Mouse (Mus musculus): ENCODE measurements around the gene Pcyt2.

The Pcyt2 gene

DNA sequence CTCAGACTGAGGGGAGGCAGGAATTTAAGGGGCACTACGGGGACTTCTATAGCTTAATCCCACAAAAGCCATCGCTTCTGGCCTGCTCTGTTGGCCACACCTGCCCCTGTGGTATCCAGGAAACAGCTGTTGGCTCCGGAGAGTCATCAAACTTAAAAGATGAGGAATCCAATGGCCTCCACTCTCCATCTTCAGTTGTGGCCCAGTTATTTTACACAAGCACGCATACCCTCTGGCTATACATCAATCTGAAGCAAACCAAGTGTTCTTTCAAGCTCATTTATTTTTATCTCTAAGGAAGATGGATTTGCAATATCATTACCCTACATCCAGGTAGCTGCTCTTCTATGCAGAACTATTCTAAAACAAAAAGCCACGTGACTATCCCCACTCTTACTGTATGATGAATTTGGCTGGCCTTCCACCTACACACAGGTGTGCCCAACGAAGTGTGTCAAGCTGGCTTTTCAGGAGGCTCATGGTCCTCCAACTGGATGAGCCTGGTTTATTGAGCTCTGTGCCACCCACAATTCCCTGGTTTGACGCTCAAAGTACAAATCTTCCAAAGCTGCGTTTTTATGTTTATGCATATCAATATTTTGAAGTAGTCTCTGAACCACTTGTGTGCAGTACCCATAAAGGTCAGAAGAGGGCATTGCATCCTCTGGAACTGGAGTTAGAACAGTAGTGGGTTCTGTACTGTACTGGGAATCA lies 35.3 kb downstream of the Pcyt2 start:
- DNase-seq (ENCODE audit: low spot score in 2 of 2): no peak

DNA sequence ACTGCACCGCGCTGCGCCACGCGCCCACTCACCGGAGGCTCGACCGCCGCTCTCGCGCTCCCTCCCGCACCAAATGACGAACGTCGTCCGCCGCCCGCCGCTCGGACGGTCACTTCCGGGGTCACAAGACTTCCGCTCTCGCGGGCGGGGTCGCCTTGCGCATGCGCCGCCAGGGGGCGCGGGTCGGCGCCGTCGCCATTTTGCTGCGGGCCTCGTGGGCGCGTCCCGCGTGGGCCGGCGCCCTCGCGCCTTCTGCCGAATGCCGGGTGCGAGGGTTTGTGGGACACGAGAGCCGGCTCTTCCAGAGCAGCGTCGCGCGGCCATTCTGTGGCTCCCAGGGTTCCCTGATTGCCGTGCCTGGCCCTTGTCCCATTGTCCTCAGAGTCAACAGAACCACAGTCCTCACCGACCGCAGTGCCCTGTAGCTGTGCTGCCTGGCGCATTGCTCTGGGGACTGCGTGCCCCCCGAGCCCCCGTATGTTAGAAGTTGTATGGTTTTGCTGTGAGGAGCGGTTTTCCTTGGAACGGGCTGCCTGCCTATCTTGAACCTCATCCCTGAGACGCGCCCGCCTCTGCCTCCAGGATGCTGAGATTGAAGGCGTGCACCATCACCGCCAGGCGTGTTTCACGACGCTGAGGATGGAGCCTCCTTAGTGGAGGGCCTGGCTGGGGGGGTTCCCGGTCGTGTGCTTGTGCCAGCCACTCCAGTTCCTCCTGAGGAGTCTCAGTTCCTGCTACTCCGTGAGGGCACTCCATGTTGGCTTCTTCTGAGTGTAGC lies 36.1 kb downstream of the Pcyt2 start, which contains the start of gene Arhgdia:
Arhgdia (minus strand) TSS at position 135 of the 778 bp plus-strand sequence.
- DNase-seq (ENCODE audit: low spot score in 2 of 2): peak; percentile 76 to 86

DNA sequence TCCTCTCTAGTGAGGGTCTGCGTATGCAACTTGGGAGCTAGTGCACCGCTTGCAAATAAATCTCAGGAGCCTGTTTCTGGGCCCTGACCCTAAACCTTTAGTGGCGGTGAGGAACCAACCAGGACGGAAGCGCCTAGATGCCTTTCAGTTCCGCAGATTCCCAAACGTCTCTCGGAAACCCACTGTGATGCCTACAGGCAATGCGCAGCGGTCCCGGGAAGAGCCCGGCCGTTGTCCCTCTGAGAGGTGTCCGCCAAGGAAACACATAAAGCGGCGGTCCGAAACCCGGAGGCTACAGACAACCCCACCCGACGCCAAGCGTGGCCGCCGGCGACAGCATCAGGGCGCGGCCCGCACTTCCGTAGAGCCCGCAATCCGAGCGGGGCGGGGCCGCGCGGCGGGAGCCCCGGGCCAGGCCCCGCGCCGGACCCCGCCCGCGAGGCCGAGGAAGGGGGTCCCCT lies 36.8 kb downstream of the Pcyt2 start:
- DNase-seq (ENCODE audit: low spot score in 2 of 2): peak in 1 of 2 experiments; percentile 35

DNA sequence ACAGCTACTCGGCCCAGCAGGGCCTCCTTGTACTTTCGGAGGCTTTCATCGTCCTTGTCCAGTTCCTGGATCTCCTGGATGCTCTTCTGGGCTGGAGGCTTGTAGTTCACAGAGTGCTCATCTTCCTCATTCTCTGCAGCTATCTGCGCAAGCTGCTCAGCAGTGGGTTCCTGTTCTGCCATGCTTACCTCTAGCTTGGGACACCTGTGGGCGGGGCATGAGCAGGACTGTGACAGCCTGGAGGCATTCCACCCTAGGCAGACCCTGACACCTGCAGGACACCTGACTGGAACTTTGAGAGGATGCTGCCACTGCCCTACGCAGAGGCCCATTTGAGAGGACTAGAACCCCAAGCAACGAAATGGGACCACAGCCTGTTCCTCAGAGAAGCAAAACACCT lies 37.5 kb downstream of the Pcyt2 start:
- peak in 1 of 2 experiments; percentile 20 for DNase-seq (ENCODE audit: low spot score in 2 of 2)

DNA sequence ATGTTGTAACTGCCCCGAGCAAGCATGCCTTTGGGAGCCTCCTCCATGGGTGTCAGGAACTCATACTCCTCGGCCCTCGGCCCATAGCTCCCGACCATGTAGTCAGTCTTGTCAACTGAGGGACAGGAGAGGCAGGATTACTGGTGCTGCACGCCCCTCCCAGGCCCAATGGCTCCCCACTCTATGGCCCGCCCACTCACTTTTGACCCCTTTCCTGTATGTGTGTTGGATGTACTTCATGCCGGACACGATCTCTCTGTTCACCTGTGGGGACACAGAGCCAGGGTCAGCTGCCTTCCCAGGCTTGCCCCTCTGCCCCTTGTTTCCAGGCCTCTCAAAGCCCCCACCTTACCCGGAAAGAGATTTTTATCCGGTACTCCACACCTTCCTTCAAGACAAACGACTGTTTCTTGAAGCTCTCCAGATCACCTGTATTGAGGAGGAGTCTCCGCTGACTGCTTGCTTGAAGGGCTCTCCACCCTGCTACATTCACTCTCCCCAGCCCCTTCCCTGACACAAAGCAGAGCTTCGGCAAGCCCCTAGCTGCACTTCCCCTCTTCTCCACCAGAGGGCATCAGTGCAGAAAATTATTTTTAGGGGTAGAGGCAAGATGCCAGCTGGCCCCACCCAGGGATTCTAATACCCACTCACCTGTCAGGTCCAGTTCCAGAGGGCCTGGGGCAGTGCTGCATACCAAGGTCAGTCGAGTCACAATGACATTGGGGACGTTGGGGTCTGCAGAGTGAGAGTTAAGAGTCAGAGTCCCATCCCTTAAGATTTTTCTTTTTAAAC lies 38.2 kb downstream of the Pcyt2 start:
- peak in 1 of 2 experiments; percentile 61 for DNase-seq (ENCODE audit: low spot score in 2 of 2)

- no peak for DNase-seq (ENCODE audit: low spot score in 2 of 2)
These were observed 39.0 kb downstream of the Pcyt2 start for GRCm38 (mm10) chr11:120578694-120579243.

DNA sequence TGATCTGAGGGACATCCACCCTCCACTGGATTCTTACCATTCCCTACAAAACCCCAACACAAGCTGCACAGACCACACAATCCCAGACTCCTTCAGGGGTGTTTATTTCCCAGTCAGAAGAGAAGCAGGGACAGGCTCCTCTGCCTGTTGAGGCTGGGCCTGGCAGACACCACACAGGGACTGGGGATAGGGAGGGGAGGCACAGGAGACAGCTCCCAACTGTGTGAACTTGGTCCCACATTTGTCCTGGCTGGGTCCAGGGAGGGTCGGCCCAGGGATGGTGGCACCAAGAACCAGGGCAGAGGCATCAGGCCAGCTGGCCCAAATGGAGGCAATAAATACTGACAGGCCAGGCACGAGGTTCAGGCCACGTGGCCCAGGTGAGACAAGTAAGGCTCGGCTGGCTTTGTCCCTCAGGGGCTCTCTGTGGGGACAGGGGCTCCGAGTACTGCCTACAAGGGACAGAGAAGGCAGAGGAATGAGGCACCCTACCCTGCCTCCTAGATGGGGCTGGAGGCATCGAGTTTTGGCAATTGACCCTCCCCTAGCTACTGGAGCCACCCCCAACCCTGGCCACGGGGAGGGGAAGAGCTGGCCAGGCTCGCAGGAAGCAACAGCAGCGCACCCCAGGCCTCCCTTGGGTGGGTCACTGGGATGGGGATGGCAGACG lies 39.6 kb downstream of the Pcyt2 start:
- DNase-seq (ENCODE audit: low spot score in 2 of 2): no peak

GRCm38 (mm10) chr11:120577211-120578023 lies 40.3 kb downstream of the Pcyt2 start:
- DNase-seq (ENCODE audit: low spot score in 2 of 2): no peak

DNA sequence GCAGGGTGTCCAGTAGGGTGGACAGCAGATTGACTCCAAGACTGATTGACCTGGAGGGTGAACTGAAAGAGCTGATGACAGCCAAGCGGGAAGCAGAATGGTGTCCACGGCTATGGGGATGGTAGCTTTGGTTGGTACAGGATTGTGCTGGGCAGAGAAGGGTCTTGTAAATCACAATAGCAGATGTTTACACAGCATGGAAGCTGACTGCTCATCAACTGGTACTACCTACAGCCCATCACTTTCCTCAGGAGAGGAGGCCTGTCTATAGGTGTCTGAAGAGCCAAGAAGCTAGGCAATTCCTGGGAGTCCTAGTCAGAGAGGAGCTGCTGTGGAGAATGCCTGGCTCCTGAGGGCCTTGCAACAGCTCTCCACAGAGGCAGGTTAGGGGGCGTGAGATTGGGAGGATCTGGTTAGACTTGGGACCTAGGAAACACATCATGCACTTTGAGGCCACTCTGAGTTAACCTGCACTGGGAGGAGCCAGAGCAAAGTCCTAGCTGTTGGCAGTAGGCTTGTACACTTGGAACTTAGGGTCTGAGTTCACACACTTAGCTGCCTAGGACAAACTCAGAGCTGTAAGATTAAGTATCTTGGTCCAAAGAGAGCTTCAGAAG lies 41.3 kb downstream of the Pcyt2 start:
- DNase-seq (ENCODE audit: low spot score in 2 of 2): no peak

DNA sequence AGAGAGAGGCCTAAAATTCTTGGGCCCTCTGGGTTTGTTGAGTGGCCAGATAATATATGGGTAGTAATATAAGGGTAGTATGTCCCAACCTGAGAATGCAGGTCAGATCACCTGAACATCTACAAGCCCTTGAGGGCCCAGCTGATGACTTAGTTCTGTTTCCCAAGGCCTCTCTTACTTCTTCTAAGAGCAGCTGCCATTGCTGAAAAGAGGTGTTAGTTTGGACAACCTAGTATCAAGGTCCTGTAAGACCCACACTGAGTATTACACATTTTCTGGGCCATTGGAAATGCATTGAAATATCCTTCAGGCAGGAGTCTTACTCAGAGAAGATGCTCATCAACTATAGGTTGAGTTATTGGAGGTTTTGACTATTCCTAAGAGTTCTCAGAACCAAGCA lies 41.8 kb downstream of the Pcyt2 start:
- DNase-seq (ENCODE audit: low spot score in 2 of 2): no peak

- no peak for DNase-seq (ENCODE audit: low spot score in 2 of 2)
These were observed 42.7 kb downstream of the Pcyt2 start for GRCm38 (mm10) chr11:120575046-120575445.

GRCm38 (mm10) chr11:120574278-120574600 lies 43.5 kb downstream of the Pcyt2 start:
- no peak for DNase-seq (ENCODE audit: low spot score in 2 of 2)

- no peak for DNase-seq (ENCODE audit: low spot score in 2 of 2)
These were observed 44.0 kb downstream of the Pcyt2 start for GRCm38 (mm10) chr11:120573585-120574277.

DNA sequence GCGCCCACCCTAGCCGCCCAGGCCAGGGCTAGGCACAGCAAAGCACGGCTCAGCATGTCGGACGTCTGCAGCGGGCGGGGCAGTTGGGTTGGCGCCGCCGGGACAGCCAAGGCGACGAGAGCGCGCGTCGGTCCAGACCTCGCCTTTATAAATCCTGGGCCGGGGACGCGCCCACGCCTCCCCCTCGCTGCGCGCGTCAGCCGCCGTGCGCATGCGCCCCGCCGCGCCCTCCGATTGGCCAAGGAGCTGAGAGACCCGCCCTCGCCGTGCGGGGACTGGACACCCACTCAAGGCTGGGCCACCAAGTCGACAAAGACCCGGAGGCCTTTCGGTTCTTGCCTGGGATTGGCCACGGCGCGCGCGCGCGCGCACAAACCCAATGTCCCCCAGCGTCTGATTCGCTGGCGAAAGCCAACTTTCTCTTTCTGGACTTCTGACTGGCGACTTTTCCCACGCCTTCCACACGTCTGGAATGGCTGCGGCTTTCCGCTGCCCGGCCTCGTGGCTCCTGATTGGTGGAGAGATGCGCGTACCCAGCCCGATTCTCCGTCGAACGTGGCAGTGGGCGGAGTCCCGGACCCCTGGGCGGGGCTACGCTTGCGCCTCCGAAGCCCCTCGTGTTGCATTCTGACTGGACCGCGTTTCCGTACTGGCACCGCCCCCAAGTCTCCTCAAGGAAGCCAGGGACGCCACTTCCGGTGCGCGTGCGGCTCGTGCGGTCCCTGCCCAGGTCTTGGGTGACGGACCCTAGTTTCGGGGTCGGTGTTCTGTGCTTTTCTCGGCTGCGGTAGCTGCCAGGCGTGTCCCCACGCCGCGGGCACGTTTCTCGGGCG lies 44.8 kb downstream of the Pcyt2 start, which contains the start of gene P4hb:
P4hb (minus strand) TSS at position 502 of the 833 bp plus-strand sequence.
- DNase-seq (ENCODE audit: low spot score in 2 of 2): peak; percentile 99 to 100

DNA sequence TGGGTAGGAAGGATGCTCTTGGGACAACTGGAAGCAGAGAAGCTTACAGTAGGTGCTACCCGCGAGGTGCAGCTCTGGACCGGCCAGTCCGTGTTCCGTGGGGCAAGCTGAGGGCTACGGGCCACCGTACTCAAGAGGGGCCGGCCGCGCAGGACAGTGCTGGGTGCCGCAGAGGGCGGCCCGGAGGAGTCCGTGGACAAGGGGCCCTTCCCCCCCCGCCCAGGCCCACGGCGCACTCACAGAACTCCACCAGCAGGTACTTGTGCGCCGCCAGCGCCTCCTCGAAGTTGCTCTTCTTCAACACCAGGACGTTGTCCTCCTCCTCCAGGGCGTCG lies 45.4 kb downstream of the Pcyt2 start:
- DNase-seq (ENCODE audit: low spot score in 2 of 2): no peak

GRCm38 (mm10) chr11:120571754-120572416 lies 45.9 kb downstream of the Pcyt2 start:
- DNase-seq (ENCODE audit: low spot score in 2 of 2): no peak

DNA sequence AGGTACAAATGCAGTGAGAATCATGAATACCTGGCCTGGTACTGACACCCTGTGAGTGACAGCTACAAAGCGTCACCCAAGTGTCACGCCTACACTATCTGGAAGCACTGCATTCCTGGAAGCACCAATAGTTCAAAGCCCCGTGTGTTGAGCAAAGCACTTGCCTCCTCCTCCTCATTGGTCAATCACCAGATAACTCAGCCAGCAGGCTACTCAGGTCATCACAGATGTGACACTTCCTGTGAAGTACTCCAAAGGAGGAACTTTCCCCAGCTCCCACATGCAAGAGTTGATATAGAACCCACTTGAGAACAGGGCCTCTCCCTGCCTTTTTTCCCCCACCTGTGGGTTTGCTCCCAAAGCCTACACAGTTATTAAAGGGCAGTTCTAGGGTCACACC lies 46.6 kb downstream of the Pcyt2 start:
- no peak for DNase-seq (ENCODE audit: low spot score in 2 of 2)

GRCm38 (mm10) chr11:120568324-120568723 lies 49.4 kb downstream of the Pcyt2 start:
- DNase-seq (ENCODE audit: low spot score in 2 of 2): no peak

Measured in urinary bladder, postnatal 36 days (tissue).